ENCODE assay signal across 9 mouse cellular contexts in the genomic region with DNA sequence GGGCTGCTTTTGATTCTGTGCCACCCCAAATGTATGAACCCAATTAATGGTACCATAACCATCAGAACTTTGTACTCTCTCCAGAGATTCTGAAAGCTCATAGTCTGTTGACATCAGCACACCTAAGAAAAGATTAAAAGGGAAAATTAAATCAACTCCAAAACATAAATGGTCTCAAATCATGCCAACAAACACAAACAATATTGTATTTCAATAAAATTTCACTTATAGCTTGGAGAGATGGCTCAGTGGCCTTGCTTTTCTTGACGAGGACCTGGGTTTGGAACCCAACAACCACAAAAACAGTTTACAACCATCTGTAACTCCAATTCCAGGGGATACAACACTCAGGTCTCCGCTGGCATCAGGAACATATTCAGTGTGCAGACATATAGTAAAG. TPM values are rescaled to one million over a fixed set of nuclear protein-coding genes. Genes with fewer than 3 reads are reported as not detected.
DNase-seq lines count a peak whose midpoint lies in the region; ATAC-seq and TF ChIP-seq lines count a peak whose summit lies in the region.
"Had no signal": no experiment of that assay in that cellular context is flagged by ENCODE, and none has a peak within 500 bp of the region (broad histone marks: within the 10 kb centered on the region; RNA-seq: fewer than 3 reads in every experiment).

TSS of gene AL731706.2 (minus strand) at position 101 of the 400 bp plus-strand sequence.

- DNase-seq in layer of hippocampus, postnatal 36 days, result no peak
- DNase-seq in layer of hippocampus, adult 11-12 months (ENCODE audit: low spot score), result no peak
- DNase-seq in forebrain, embryonic 14.5 days (ENCODE audit: low spot score), result no peak
- no peak for DNase-seq in testis, postnatal 10 days (ENCODE audit: low spot score)
- DNase-seq in thymus, postnatal 14 days, result no peak
- no peak for DNase-seq in thymus, adult 2 months

- no peak within 1 kb of the TSS for H3K9ac ChIP-seq in forebrain, embryonic 14.5 days (ENCODE audit: low read length)
- H3K9ac ChIP-seq in hindbrain, embryonic 13.5 days, result no peak within 1 kb of the TSS

- no peak within 1 kb of the TSS for H3K27ac ChIP-seq in forebrain, embryonic 14.5 days (ENCODE audit: low read depth, low read length)
- H3K27ac ChIP-seq in hindbrain, embryonic 13.5 days, result no peak within 1 kb of the TSS
- H3K27ac ChIP-seq in thymus, adult 2 months (ENCODE audit: control insufficient read depth, insufficient read depth, low read length), result no peak within 1 kb of the TSS

- 93% methylated on average over 2 of the region's 2 CpGs for WGBS in forebrain, embryonic 14.5 days
- 98% methylated on average over 2 of the region's 2 CpGs for WGBS in hindbrain, embryonic 13.5 days
- WGBS in thymus, adult 2 months, result 92% methylated on average over 2 of the region's 2 CpGs

- H3K36me3 ChIP-seq in forebrain, embryonic 14.5 days (ENCODE audit: control insufficient read depth, insufficient read depth, low read length), result peaks cover 34% of the 10 kb centered on the region
- H3K36me3 ChIP-seq in hindbrain, embryonic 13.5 days, result peaks cover 30% of the 10 kb centered on the region
- peaks cover 38% of the 10 kb centered on the region for H3K36me3 ChIP-seq in myocyte (ENCODE audit: control insufficient read depth, insufficient read depth)
- peaks cover 29% of the 10 kb centered on the region for H3K36me3 ChIP-seq in thymus, adult 2 months (ENCODE audit: control insufficient read depth, insufficient read depth, low read length)

- peaks cover 32% of the 10 kb centered on the region for H3K79me2 ChIP-seq in myocyte (ENCODE audit: control insufficient read depth, insufficient read depth)

- H3K27me3 ChIP-seq in forebrain, embryonic 14.5 days (replicated peaks; ENCODE audit: control insufficient read depth, insufficient read depth, low read length), result no peaks in the 10 kb centered on the region
- H3K27me3 ChIP-seq in hindbrain, embryonic 13.5 days, result no peaks in the 10 kb centered on the region
- no peaks in the 10 kb centered on the region for H3K27me3 ChIP-seq in myocyte (ENCODE audit: control insufficient read depth, insufficient read depth, insufficient read length)
- H3K27me3 ChIP-seq in thymus, adult 2 months (ENCODE audit: control insufficient read depth, insufficient read depth, low read length), result no peaks in the 10 kb centered on the region

- peaks cover 4% of the 10 kb centered on the region; the same call in 1 of the 2 replicates for H3K4me1 ChIP-seq in forebrain, embryonic 14.5 days (ENCODE audit: control insufficient read depth, insufficient read depth, low read length)
- peaks cover 9% of the 10 kb centered on the region for H3K4me1 ChIP-seq in hindbrain, embryonic 13.5 days (replicated peaks)
- no peaks in the 10 kb centered on the region for H3K4me1 ChIP-seq in thymus, adult 2 months (replicated peaks; ENCODE audit: control insufficient read depth, insufficient read depth, low read length)

- TF ChIP-seq CTCF in thymus, adult 2 months (IDR thresholded peaks at IDR 0.05; ENCODE audit: borderline replicate concordance, control insufficient read depth, extremely low read depth, insufficient read depth, low read length, poor library complexity), result no peak

- H3ac ChIP-seq in myocyte (ENCODE audit: control insufficient read depth, insufficient read length), result no peak within 1 kb of the TSS

- no peak within 1 kb of the TSS for H3K4me2 ChIP-seq in forebrain, embryonic 14.5 days (ENCODE audit: low read length)
- no peak within 1 kb of the TSS for H3K4me2 ChIP-seq in hindbrain, embryonic 13.5 days
- no peak within 1 kb of the TSS for H3K4me2 ChIP-seq in myocyte (ENCODE audit: low read depth)

- ATAC-seq in forebrain, embryonic 14.5 days, result no peak
- ATAC-seq in hindbrain, embryonic 13.5 days (ENCODE audit: low FRiP score), result no peak

- no peaks in the 10 kb centered on the region for H3K9me3 ChIP-seq in forebrain, embryonic 14.5 days (replicated peaks; ENCODE audit: control insufficient read depth, low read length)
- no peaks in the 10 kb centered on the region for H3K9me3 ChIP-seq in hindbrain, embryonic 13.5 days

- no peak within 1 kb of the TSS for H3K4me3 ChIP-seq in forebrain, embryonic 14.5 days (ENCODE audit: low read depth, low read length)
- no peak within 1 kb of the TSS for H3K4me3 ChIP-seq in hindbrain, embryonic 13.5 days
- H3K4me3 ChIP-seq in myocyte, result no peak within 1 kb of the TSS
- no peak within 1 kb of the TSS for H3K4me3 ChIP-seq in thymus, adult 2 months (ENCODE audit: control insufficient read depth, insufficient read depth, low read length)

- no peak for TF ChIP-seq POLR2A in myocyte (IDR thresholded peaks at IDR 0.05; ENCODE audit: insufficient read length, low read depth)
- TF ChIP-seq POLR2A in thymus, adult 2 months (IDR thresholded peaks at IDR 0.05; ENCODE audit: control insufficient read depth, extremely low read depth, insufficient read depth, low read length, poor library complexity), result no peak

TF ChIP-seq in myocyte, 11 proteins besides CTCF, POLR2A, EP300 and RAD21:
- no peak for TF ChIP-seq E2F4 (IDR thresholded peaks at IDR 0.05; ENCODE audit: insufficient read depth)
- TF ChIP-seq REST (IDR thresholded peaks at IDR 0.05; ENCODE audit: insufficient read depth, insufficient read length), result no peak
- TF ChIP-seq POLR2AphosphoS2 (IDR thresholded peaks at IDR 0.05; ENCODE audit: insufficient read length, low read depth), result no peak
- no peak for TF ChIP-seq MYOG (IDR thresholded peaks at IDR 0.05; ENCODE audit: control insufficient read depth in 1 of 3, insufficient read depth in 1 of 3, insufficient read length in 2 of 3, low read depth in 2 of 3)
- no peak for TF ChIP-seq MAX (IDR thresholded peaks at IDR 0.05; ENCODE audit: low read depth)
- TF ChIP-seq SRF (IDR thresholded peaks at IDR 0.05; ENCODE audit: control insufficient read depth, insufficient read length, low read depth), result no peak
- no peak for TF ChIP-seq CEBPB (IDR thresholded peaks at IDR 0.05; ENCODE audit: insufficient read depth, poor library complexity, severe bottlenecking)
- no peak for TF ChIP-seq TCF3 (IDR thresholded peaks at IDR 0.05; ENCODE audit: insufficient read length, low read depth)
- no peak for TF ChIP-seq TCF12 (IDR thresholded peaks at IDR 0.05; ENCODE audit: insufficient read depth, poor library complexity, severe bottlenecking)
- no peak for TF ChIP-seq MYOD1 (IDR thresholded peaks at IDR 0.05; ENCODE audit: control insufficient read depth in 1 of 3, insufficient read length in 2 of 3, low read depth in 2 of 3)
- TF ChIP-seq USF1 (IDR thresholded peaks at IDR 0.05; ENCODE audit: low read depth), result no peak

RNA-seq across cellular contexts. Expression of gene AL731706.2, which starts in this region (rescaled TPM):
- 10 to 100 TPM; 17.3 to 29.0 TPM for total RNA-seq in layer of hippocampus, postnatal 36 days (2021)
- polyA plus RNA-seq in forebrain, embryonic 14.5 days (2014; fragmentation: Nextera tagmentation; extraction: Ambion mirVana), result 33.6 and 40.2 TPM in 2 replicates
- polyA plus RNA-seq in hindbrain, embryonic 13.5 days (2015; fragmentation: Nextera tagmentation; extraction: Ambion mirVana), result 29.6 and 37.6 TPM in 2 replicates
- polyA plus RNA-seq in myocyte (2012; fragmentation: generic; extraction: Trizol), result 21.8 TPM
- polyA plus RNA-seq in thymus, adult 2 months (2012; rRNA removed), result not detected in 2 replicates
- polyA plus RNA-seq: small intestine, adult 2 months had no signal

Comparison
In these comparisons a context has a peak if more than half of its experiments do, and no peak if none do; other contexts are left out.
1. RNA of gene AL731706.2 (polyA plus RNA-seq): 33.6 to 40.2 TPM in forebrain, embryonic 14.5 days, 29.6 to 37.6 TPM in hindbrain, embryonic 13.5 days and 21.8 TPM in myocyte (single experiment); not detected in thymus, adult 2 months; every median in the first group is over 10 times any median in the second.